Mouse (Mus musculus) liver, embryonic 15.5 days (tissue): ENCODE data around the gene Fam20c. TPM values are rescaled to one million over a fixed set of nuclear protein-coding genes. Genes with fewer than 3 reads are reported as not detected.

Experiments
- ATAC-seq: fragments of 200-750 bp; cut with Nextera tagmentation; 2 replicates; pipeline ENCODE4 v1.8.0; 2017; ENCODE audit warnings: moderate number of reproducible peaks, mild to moderate bottlenecking, moderate library complexity; ENCODE audit not compliant: insufficient read depth
- H3K27ac ChIP-seq: fragments of 300-500 bp; sonication (generic); replicated peaks from 2 replicates; pipeline ENCODE4 v1.5.1; 2015; ENCODE audit warnings: mild to moderate bottlenecking, inconsistent platforms
- H3K27me3 ChIP-seq: fragments of 300-500 bp; sonication (generic); 2 replicates; pipeline ENCODE4 v1.6.1; 2015; ENCODE audit warnings: mild to moderate bottlenecking, inconsistent platforms
- H3K36me3 ChIP-seq: fragments of 300-500 bp; sonication (generic); replicated peaks from 2 replicates; pipeline ENCODE4 v1.6.1; 2015; ENCODE audit warnings: moderate library complexity, mild to moderate bottlenecking, inconsistent platforms
- H3K4me1 ChIP-seq: fragments of 300-500 bp; sonication (generic); replicated peaks from 2 replicates; pipeline ENCODE4 v1.6.1; 2015; ENCODE audit warnings: inconsistent platforms
- H3K4me2 ChIP-seq: fragments of 300-500 bp; sonication (generic); 2 replicates; pipeline ENCODE4 v1.6.1; 2015; ENCODE audit warnings: moderate library complexity, mild to moderate bottlenecking, inconsistent platforms
- H3K4me3 ChIP-seq: fragments of 300-500 bp; sonication (generic); replicated peaks from 2 replicates; pipeline ENCODE4 v1.5.1; 2015; ENCODE audit warnings: mild to moderate bottlenecking, inconsistent platforms
- H3K9ac ChIP-seq: fragments of 300-500 bp; sonication (generic); 2 replicates; pipeline ENCODE4 v1.6.1; 2015; ENCODE audit warnings: moderate library complexity, mild to moderate bottlenecking, inconsistent platforms
- H3K9me3 ChIP-seq: fragments of 300-500 bp; sonication (generic); replicated peaks from 2 replicates; pipeline ENCODE4 v1.6.1; 2016; ENCODE audit warnings: inconsistent platforms
- WGBS: fragments of 180-500 bp; shearing (Covaris S2); methylation state at CpG from one replicate; pipeline ENCODE4 v1.1.7; 2015; ENCODE audit warnings: mixed read lengths; ENCODE audit not compliant: insufficient replicate concordance; 5-methylcytosine and 5-hydroxymethylcytosine counted together
- polyA plus RNA-seq: library from polyadenylated mRNA; unstranded; fragments of >200 nt; fragmentation: Nextera tagmentation; extraction: Ambion mirVana; gene quantifications from 2 replicates; pipeline ENCODE4 v1.2.1, GENCODE M21; 2015

Gene Fam20c
- polyA plus RNA-seq, 1 experiment from 2014 or later: 11.1 TPM

DNA sequence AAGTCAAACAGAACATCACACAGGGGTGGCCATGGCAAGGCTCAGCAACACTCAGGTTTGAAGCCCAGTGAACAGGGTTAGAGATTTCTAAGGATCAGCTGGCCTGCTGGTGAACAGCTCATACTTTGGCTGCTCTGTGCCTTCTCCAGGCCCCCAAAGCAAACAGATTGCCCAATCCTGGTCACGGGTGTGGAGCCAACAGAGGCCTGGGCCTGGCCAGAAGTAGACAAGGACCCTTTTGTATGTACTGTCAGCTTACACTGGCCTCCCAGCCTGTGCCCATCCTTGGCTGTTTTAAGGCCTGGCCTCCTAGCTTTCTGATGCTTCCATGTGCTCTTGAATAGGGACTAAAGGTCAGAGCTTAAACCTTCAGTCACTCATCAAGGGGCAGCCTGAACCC is 22.0 kb downstream of the Fam20c start:
- 0 out of 2 replicates have a peak, but pooled peaks cover 19% of the 10 kb centered on the region for H3K4me1 ChIP-seq
- H3K4me3 ChIP-seq: no peak overlapping the region
- peak; percentile 44 for ATAC-seq
- no peaks in the 10 kb centered on the region for H3K9me3 ChIP-seq
- no peaks in the 10 kb centered on the region for H3K36me3 ChIP-seq
- no peak overlapping the region for H3K27ac ChIP-seq
- no peaks in the 10 kb centered on the region for H3K27me3 ChIP-seq
- H3K9ac ChIP-seq: no peak overlapping the region
- no peak overlapping the region for H3K4me2 ChIP-seq
- WGBS: 24% methylated on average over 1 of the region's 1 CpGs

DNA sequence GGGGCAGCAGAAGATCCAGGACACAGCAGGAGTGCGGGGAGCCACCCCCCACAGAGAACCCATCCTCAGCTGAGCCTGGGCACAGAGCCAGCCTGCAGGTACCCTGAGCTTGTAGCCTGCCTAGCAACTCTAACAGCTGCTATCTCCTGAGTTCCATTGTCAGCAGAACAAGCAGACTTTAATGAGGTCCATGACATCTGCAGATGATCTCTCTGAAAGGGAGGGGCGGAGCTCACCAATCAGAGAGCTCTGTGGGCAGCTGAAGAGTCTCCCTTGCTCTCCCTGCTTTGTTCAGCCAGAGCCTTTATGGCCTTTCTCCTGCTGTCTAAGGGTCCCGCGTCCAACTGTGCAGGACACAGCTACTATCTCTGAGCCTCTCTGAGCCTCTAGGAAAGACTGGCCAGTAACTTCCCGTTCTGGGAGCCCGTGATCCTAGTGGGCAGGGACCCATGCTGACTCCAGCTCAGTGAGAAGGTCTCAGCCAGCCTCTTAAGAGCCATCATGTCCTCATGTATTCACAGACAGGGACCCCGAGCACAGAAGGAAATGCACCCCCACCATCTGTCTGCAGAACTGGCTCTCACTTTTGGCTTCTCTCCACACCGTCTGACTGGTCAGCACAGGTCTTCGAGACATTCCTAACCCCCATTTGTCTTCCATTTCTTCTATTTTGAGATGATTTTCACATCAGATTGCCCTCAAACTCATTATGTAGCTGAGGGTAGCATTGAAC is 24.6 kb downstream of the Fam20c start:
- no peak for ATAC-seq
- Histone ChIP-seq H3K9me3 (no peaks in the 10 kb centered on the region), H3K4me1 (0 out of 2 replicates have a peak, but pooled peaks cover 19% of the 10 kb centered on the region), H3K36me3 (no peaks in the 10 kb centered on the region), H3K4me3 (no peak overlapping the region), H3K27ac (no peak overlapping the region), H3K4me2 (no peak overlapping the region), H3K27me3 (no peaks in the 10 kb centered on the region), H3K9ac (no peak overlapping the region)
- 52% methylated on average over 9 of the region's 9 CpGs for WGBS

DNA sequence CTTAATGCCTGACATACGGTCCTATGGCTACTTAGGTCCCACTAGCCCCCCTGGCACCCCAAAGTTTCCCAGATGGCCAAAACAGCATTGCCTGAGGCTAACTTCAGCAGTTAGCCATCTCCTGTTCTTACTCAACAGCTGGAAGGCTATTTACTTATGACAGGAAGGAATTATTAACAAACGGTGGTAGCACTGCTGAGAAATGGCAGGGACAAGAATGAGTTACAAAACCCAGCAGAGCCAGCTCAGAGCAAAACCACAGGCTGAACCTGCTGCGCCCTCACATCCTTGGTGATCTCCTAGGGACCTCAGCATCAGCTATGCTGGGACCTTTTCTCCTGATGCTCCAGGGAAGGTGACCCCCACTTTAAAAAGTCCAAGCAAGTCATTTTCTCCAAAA is 25.3 kb downstream of the Fam20c start:
- Histone ChIP-seq H3K27ac (no peak overlapping the region), H3K4me3 (no peak overlapping the region), H3K27me3 (no peaks in the 10 kb centered on the region), H3K9ac (no peak overlapping the region), H3K36me3 (no peaks in the 10 kb centered on the region), H3K4me2 (no peak overlapping the region), H3K9me3 (no peaks in the 10 kb centered on the region), H3K4me1 (0 out of 2 replicates have a peak, but pooled peaks cover 19% of the 10 kb centered on the region)
- 49% methylated on average over 3 of the region's 3 CpGs for WGBS
- ATAC-seq: no peak

DNA sequence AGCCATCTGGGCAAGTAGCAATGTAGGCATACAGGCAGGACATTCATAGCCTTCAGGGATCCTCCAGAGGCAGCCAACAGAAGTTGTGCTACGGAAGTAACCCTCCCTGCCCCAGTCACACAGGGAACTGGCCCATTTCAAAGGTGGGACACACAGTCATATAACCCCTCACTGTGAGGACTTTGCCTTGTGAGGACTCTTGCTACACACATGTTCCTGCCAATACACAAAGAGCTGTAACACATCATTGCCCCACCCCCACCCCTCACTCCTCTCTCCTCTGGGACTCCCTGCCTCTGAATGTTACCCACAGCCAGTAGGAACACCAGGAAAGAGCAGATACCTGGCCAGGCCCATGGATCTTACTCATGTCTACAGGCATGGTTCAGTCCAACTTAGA is 28.4 kb downstream of the Fam20c start:
- WGBS: 79% methylated on average over 1 of the region's 1 CpGs
- Histone ChIP-seq H3K9ac (no peak overlapping the region), H3K4me2 (no peak overlapping the region), H3K4me3 (no peak overlapping the region), H3K4me1 (0 out of 2 replicates have a peak, but pooled peaks cover 8% of the 10 kb centered on the region), H3K36me3 (no peaks in the 10 kb centered on the region), H3K27me3 (no peaks in the 10 kb centered on the region), H3K9me3 (no peaks in the 10 kb centered on the region), H3K27ac (no peak overlapping the region)
- no peak for ATAC-seq

DNA sequence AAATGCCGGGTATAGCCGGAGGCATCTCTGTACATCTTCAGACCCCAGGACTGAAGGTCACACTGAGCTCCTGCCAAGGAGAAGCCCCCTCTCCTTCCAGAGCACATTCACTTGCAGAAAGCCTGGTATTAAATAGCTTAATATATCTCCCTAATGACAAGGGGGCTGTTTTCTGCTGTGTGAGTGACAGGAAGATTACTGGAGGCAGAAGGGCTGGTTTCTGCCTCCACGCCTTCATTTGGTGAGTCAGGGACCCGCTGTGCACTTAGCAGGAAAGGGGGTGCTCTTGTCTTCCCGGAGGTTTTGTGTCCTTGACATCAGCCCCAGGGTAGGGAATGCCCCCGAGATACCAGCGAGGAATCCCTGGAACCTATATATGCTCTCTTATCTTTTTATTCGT is 28.9 kb downstream of the Fam20c start:
- no peak overlapping the region for H3K4me3 ChIP-seq
- H3K4me1 ChIP-seq: 0 out of 2 replicates have a peak, but pooled peaks cover 8% of the 10 kb centered on the region
- H3K9ac ChIP-seq: no peak overlapping the region
- no peaks in the 10 kb centered on the region for H3K36me3 ChIP-seq
- no peaks in the 10 kb centered on the region for H3K9me3 ChIP-seq
- no peaks in the 10 kb centered on the region for H3K27me3 ChIP-seq
- H3K27ac ChIP-seq: no peak overlapping the region
- ATAC-seq: no peak
- WGBS: 56% methylated on average over 8 of the region's 8 CpGs
- no peak overlapping the region for H3K4me2 ChIP-seq

DNA sequence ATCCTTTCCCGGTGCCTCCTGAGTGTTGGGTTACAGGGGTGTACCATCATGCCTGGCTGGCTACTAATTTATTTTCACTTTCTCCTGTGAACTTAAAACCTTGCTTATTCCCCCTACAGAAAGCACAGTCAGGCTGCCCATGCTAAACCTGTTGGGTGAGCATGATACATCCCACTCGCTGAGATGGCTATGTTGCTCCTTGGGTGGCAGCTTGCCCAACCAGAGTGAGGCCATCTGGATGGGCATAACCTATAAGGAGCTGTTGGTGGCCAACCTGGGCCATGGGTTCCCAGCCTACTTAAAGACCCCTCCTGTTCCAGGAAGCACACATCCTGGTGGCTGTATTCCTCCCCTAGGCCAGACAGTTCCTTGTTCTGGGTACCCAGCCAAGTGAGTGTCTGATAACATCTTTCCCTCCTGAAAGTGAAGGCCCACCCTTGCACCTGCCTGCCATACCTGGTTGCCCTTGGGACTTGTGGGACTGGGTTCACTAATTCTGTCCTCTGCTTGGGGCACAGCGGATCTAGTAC is 31.7 kb downstream of the Fam20c start:
- no peak for ATAC-seq
- no peak overlapping the region for H3K4me2 ChIP-seq
- H3K4me3 ChIP-seq: no peak overlapping the region
- no peaks in the 10 kb centered on the region for H3K27me3 ChIP-seq
- H3K36me3 ChIP-seq: no peaks in the 10 kb centered on the region
- 74% methylated on average over 3 of the region's 3 CpGs for WGBS
- H3K27ac ChIP-seq: no peak overlapping the region
- H3K9ac ChIP-seq: no peak overlapping the region
- H3K9me3 ChIP-seq: no peaks in the 10 kb centered on the region
- H3K4me1 ChIP-seq: 0 out of 2 replicates have a peak, but pooled peaks cover 3% of the 10 kb centered on the region

DNA sequence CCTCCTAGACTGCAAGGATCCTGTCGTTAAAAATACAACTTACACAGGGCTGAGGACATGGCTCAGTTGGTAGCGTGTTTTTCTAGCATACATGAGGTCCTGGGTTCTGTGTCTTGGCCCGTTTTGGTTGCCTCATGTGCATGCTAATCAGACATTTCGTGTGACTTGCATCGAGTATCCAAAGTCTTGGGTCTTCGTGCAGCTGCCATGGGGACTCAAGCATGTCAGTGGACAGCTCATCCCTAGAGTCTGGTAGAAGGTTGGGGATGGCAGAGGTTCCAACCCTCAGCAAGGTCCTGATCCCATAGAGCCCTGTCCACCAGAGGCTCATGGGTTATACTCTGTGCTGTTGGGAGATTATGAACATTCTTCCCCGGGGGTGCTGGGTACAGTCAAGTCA is 33.3 kb downstream of the Fam20c start:
- H3K27me3 ChIP-seq: no peaks in the 10 kb centered on the region
- no peaks in the 10 kb centered on the region for H3K9me3 ChIP-seq
- ATAC-seq: no peak
- WGBS: 58% methylated on average over 7 of the region's 7 CpGs
- H3K27ac ChIP-seq: no peak overlapping the region
- H3K4me1 ChIP-seq: 0 out of 2 replicates have a peak, but pooled peaks cover 3% of the 10 kb centered on the region
- no peak overlapping the region for H3K4me2 ChIP-seq
- H3K9ac ChIP-seq: no peak overlapping the region
- H3K4me3 ChIP-seq: no peak overlapping the region
- no peaks in the 10 kb centered on the region for H3K36me3 ChIP-seq

DNA sequence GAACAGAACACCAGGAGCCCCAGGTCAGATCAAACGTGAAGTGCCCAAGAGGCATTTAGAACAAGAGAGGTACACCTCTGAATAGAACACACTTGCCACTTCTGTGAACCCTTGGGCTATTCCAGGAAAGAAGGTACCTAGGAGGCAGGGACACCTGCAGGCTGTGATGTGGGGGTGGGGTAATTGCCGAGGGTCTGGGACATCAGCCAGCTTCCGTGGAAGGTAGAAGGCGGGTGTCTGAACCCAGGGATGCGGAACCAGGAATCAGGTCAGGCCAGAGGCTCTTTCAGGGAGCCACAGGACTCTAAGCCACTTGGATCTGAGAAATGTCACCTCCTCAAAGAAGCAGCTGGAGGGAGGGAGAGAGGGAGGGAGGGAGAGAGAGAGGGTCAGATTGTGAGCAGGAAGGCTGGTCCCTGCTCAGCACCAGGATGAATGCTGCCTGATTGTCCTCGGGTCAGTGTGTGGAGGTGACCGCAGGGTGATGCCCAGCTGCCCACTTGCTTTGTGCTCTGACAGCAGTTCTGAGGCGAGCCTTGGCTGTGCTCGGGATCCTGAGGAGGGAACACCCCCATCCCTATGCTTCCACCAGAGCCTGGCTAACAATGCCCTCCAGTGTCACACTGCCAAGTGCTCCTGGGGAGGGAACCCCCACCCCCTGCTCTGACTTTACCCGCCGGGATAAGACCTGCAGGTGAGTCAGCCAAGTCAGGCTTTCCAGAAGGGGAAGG is 34.3 kb downstream of the Fam20c start:
- no peak for ATAC-seq
- H3K27ac ChIP-seq: no peak overlapping the region
- no peaks in the 10 kb centered on the region for H3K27me3 ChIP-seq
- no peak overlapping the region for H3K9ac ChIP-seq
- no peaks in the 10 kb centered on the region for H3K9me3 ChIP-seq
- WGBS: 47% methylated on average over 11 of the region's 11 CpGs
- no peak overlapping the region for H3K4me3 ChIP-seq
- no peaks in the 10 kb centered on the region for H3K36me3 ChIP-seq
- H3K4me1 ChIP-seq: 0 out of 2 replicates have a peak, but pooled peaks cover 3% of the 10 kb centered on the region
- H3K4me2 ChIP-seq: no peak overlapping the region

DNA sequence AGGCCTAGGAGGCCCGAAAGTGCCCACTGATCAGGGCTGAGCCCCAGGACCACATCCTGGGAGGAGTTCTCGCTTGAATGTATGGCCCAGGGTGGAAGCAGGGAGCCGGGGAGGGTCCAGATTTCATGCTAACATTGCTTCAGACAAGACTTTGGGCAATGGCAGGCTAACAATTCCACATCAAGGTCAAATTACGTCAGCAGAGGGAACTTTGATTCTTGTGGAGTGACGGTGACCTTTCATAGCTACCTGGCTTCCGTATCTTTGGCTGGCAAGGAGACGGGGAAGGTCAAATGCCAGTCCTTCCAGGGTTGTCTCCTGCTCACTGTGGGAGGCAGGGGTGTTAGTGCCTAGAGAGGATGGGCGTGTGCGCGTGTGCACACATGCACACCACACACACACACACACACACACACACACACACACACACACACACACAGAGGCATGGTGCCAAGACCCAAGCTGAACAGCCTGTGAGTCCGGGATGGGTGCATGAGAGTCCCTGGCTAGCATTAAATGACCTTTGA is 36.7 kb downstream of the Fam20c start:
- no peak for ATAC-seq
- H3K27ac ChIP-seq: no peak overlapping the region
- H3K9me3 ChIP-seq: no peaks in the 10 kb centered on the region
- H3K36me3 ChIP-seq: no peaks in the 10 kb centered on the region
- H3K4me1 ChIP-seq: 0 out of 2 replicates have a peak, but pooled peaks cover 3% of the 10 kb centered on the region
- H3K4me3 ChIP-seq: no peak overlapping the region
- 67% methylated on average over 11 of the region's 11 CpGs for WGBS
- H3K4me2 ChIP-seq: no peak overlapping the region
- H3K9ac ChIP-seq: no peak overlapping the region
- no peaks in the 10 kb centered on the region for H3K27me3 ChIP-seq

DNA sequence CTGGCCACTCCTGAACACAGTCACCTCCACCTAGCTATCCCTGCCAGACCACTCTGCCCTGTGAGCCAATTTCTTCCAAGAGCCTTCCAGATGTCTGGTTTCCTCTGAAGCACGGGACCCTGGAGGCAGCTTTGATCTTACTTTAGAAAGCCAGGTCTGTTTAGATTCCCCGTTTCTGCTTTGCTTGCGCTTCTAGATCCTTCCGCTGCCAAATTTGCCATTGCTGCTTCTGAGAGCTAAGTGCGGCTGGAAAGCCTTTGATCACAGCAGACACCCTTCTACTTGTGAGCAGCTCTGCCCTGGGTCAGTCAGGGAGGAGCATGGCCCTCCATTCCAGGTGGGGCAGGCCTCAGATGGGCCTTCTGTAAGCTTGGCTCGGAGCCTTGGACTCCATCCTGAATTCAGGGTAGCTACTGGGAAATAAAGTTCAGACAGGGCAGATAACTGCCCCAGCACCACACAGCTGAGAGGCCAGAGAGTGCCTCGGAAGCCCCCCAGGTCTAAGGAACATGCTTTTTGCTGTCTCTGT is 47.3 kb downstream of the Fam20c start:
- no peak for ATAC-seq
- Histone ChIP-seq H3K4me3 (no peak overlapping the region), H3K4me2 (no peak overlapping the region), H3K4me1 (no peaks in the 10 kb centered on the region), H3K27ac (no peak overlapping the region), H3K9me3 (no peaks in the 10 kb centered on the region), H3K9ac (no peak overlapping the region), H3K27me3 (no peaks in the 10 kb centered on the region), H3K36me3 (peaks cover 4% of the 10 kb centered on the region)
- 48% methylated on average over 7 of the region's 7 CpGs for whole genome bisulfite sequencing

DNA sequence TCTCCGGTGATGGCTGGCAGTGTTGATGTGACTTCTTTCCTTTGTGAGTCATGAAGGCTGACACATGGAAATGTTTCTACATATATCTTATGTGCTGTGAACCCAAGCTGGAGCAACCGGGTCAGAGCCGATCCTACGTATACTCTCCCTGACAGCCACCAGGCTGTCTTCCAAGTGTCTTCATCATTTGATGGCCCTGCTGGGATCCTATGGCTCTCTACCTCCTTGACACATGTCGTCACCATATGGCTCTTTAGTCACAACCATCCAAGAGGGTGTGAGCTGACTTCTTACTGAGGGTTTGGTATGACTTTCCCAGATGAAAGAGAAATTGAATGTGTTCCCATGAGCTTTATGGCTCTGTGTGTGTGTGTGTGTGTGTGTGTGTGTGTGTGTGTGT is 50.0 kb downstream of the Fam20c start:
- no peaks in the 10 kb centered on the region for H3K27me3 ChIP-seq
- H3K4me3 ChIP-seq: no peak overlapping the region
- H3K4me2 ChIP-seq: no peak overlapping the region
- ATAC-seq: no peak
- no peak overlapping the region for H3K27ac ChIP-seq
- no peaks in the 10 kb centered on the region for H3K9me3 ChIP-seq
- WGBS: 77% methylated on average over 5 of the region's 5 CpGs
- peaks cover 8% of the 10 kb centered on the region for H3K36me3 ChIP-seq
- no peak overlapping the region for H3K9ac ChIP-seq
- H3K4me1 ChIP-seq: no peaks in the 10 kb centered on the region
